Mouse (Mus musculus) G1E (cell line): ENCODE results near the gene Tekt2. TPM values are rescaled to one million over a fixed set of nuclear protein-coding genes. Genes with fewer than 3 reads are reported as not detected.

Source experiments
- ATAC-seq: 2 replicates; pipeline ENCODE4 v1.8.0; 2016; ENCODE audit warnings: mild to moderate bottlenecking; ENCODE audit not compliant: insufficient number of reproducible peaks, poor library complexity, low FRiP score, severe bottlenecking; ENCODE audit errors: extremely low read depth
- DNase-seq: peaks from one replicate; pipeline ENCODE4 v3.0.0; 2012; ENCODE audit warnings: low spot score
- H3K27me3 ChIP-seq: 2 replicates; pipeline ENCODE4 v1.6.1; 2012; ENCODE audit warnings: mild to moderate bottlenecking, low read length, inconsistent platforms; ENCODE audit not compliant: insufficient read depth
- H3K36me3 ChIP-seq: replicated peaks from 2 replicates; pipeline ENCODE3; 2012; ENCODE audit warnings: mild to moderate bottlenecking, inconsistent platforms
- H3K4me1 ChIP-seq: 2 replicates; pipeline ENCODE4 v1.6.1; 2012; ENCODE audit warnings: low read depth, low read length, inconsistent platforms, mixed read lengths; ENCODE audit not compliant: insufficient read depth
- H3K4me3 ChIP-seq: 2 replicates; pipeline ENCODE4 v1.5.1; 2012; ENCODE audit warnings: low read depth, mild to moderate bottlenecking, inconsistent platforms, low read length, moderate library complexity, mixed read lengths
- H3K9me3 ChIP-seq: replicated peaks from 2 replicates; pipeline ENCODE4 v1.6.1; 2012; ENCODE audit warnings: inconsistent platforms
- CTCF ChIP-seq: IDR thresholded peaks from 2 replicates; pipeline ENCODE4 v1.5.1; 2012; ENCODE audit warnings: low read depth, low read length, inconsistent platforms, mixed read lengths
- GATA1 ChIP-seq: IDR thresholded peaks from 2 replicates; pipeline ENCODE4 v1.6.1; 2012; ENCODE audit warnings: borderline replicate concordance, low read length, inconsistent platforms, mixed read lengths
- GATA2 ChIP-seq: IDR thresholded peaks from 2 replicates; pipeline ENCODE4 v1.6.1; 2012; ENCODE audit warnings: low read depth, low read length, inconsistent platforms, borderline replicate concordance
- POLR2AphosphoS5 ChIP-seq: IDR thresholded peaks from 2 replicates; pipeline ENCODE4 v1.6.1; 2012; ENCODE audit warnings: low read depth, low read length, inconsistent platforms; ENCODE audit not compliant: insufficient replicate concordance
- TAL1 ChIP-seq: conservative IDR thresholded peaks from 2 replicates; pipeline ENCODE4 v1.6.1; 2012; ENCODE audit warnings: low read depth, low read length, inconsistent platforms, mixed read lengths
- polyA plus RNA-seq: library from polyadenylated mRNA; stranded (reverse); fragments of >175 nt; gene quantifications from 2 replicates; pipeline ENCODE4 v1.2.3, GENCODE M21; 2012
- total RNA-seq, 2 experiments: library from RNA; stranded (forward) in 1 of 2; stranded (reverse) in 1 of 2; fragments of 200-1000 nt in 1 of 2; fragments of >200 nt in 1 of 2; fragmentation: Nextera tagmentation in 1 of 2; gene quantifications; 2 replicates each; pipeline ENCODE4 v1.2.3; 2014 to 2017

Gene Tekt2
- total and polyA plus RNA-seq, 3 experiments: 0.16 TPM; not detected in 2

DNA sequence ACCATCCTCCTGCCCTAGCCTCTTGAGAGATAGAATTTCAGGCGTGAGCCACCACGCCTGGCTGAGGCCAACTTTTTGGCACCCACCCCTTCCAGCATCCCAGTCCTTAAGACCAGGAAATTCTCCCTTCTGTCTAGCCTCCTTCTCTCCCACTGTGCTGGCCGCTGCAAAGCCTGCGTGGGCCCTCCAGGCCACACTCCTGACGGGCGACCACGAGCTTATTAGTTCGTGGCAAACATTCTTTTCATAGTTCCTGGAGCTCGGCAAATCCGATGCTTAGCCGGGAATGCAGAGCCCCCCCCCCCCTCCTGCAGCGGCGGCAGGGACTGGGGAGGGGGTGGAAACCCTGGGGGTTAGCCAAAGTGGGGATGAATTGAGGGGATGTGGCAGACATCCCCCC lies 34.3 kb downstream of the Tekt2 start:
- Histone ChIP-seq H3K27me3 (peaks cover 27% of the 10 kb centered on the region), H3K4me1 (no peaks in the 10 kb centered on the region), H3K36me3 (no peaks in the 10 kb centered on the region), H3K4me3 (no peak overlapping the region), H3K9me3 (no peaks in the 10 kb centered on the region)
- ATAC-seq (no peak), DNase-seq (no peak)
- no peak for TF ChIP-seq POLR2AphosphoS5
- no peak for TF ChIP-seq GATA2
- TF ChIP-seq GATA1: no peak
- TF ChIP-seq CTCF: no peak
- no peak for TF ChIP-seq TAL1

DNA sequence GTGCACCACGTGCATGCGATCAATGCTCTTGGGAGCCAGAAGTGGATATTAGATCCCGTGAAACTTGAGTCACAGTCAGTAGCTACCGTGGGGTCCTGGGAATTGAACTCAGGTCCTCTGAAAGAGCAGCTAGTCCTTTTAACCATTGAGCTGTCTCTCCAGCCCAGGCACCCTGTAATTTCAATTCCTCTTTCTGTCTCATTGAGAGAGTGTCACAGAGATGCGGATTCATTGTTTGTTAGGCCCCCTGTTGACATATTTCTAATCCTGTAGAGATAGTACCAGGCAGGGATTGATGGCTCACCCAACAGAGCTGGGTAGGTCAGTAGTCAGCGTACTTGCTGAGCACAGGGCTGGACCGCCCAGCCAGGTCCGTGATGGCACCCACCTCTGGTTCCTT lies 35.2 kb downstream of the Tekt2 start:
- H3K27me3 ChIP-seq: peaks cover 25% of the 10 kb centered on the region
- no peak overlapping the region for H3K4me3 ChIP-seq
- H3K9me3 ChIP-seq: no peaks in the 10 kb centered on the region
- no peaks in the 10 kb centered on the region for H3K36me3 ChIP-seq
- TF ChIP-seq TAL1 (no peak), GATA1 (no peak), CTCF (no peak), POLR2AphosphoS5 (no peak), GATA2 (no peak)
- no peaks in the 10 kb centered on the region for H3K4me1 ChIP-seq
- DNase-seq: no peak
- ATAC-seq: no peak

DNA sequence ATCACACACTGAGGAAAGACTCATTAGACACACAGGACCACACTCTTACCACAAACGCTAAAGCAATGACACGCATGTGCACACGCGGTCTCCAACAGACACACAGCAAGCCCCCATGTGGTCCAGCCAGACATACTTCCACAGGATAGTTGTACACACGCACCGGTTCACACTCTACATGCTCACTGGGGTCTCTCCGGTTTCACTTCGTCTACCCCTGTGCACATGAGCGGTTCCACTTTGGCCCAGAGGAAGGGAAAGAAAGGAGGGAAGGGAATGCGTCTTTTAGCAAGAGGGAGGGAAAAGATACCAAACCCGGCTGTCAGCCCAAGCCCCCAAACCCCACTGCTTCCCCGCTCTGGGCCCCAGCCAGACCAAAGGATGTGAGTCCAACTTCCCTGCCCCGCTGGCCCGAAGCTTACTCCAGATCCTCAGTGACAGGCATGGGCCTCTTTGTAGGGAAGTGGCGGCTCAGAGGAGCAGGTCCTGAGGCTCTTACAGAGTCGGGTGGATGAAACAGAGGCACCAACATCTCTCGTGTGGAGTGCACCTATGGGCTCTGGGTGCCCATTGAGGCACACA lies 37.3 kb downstream of the Tekt2 start:
- H3K4me1 ChIP-seq: 0 out of 2 replicates have a peak, but pooled peaks cover 3% of the 10 kb centered on the region
- DNase-seq (no peak), ATAC-seq (no peak)
- TF ChIP-seq CTCF (no peak), TAL1 (no peak), GATA2 (no peak), GATA1 (no peak), POLR2AphosphoS5 (no peak)
- H3K9me3 ChIP-seq: no peaks in the 10 kb centered on the region
- H3K4me3 ChIP-seq: no peak overlapping the region
- H3K36me3 ChIP-seq: no peaks in the 10 kb centered on the region
- H3K27me3 ChIP-seq: peaks cover 35% of the 10 kb centered on the region

DNA sequence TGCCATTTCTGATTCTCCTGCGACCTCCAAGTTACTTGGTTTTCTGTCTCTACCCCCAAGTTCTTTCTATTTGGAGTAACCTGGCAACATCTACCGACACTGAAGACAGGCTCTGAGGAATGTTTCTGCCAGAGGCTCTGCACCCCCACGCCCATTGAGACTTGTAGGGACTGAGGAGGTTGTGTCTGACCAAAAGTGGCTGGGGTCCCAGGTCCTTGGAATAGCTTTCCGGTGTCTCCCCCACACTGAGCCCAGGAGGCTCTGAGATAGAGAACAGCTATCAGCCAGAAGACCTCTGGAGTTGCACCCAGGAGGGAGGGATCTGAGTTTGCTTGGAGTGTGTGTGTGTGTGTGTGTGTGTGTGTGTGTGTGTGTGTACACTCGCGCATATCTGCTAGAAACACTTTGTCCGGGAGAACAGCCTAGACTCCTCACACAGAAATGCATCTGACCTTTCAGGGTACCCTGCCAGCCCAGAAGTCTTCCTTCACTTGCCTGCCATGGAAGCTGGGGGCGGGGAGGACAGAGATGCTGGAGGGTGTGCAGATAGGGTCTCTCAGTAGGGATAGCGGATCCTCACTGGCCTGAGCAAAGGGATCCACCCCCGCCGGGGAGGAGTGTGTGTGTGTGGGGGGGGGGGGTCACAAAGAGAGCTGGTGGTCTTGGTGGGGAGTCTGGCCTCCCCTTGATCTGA lies 38.0 kb downstream of the Tekt2 start:
- no peak for ATAC-seq
- H3K27me3 ChIP-seq: peaks cover 38% of the 10 kb centered on the region

DNA sequence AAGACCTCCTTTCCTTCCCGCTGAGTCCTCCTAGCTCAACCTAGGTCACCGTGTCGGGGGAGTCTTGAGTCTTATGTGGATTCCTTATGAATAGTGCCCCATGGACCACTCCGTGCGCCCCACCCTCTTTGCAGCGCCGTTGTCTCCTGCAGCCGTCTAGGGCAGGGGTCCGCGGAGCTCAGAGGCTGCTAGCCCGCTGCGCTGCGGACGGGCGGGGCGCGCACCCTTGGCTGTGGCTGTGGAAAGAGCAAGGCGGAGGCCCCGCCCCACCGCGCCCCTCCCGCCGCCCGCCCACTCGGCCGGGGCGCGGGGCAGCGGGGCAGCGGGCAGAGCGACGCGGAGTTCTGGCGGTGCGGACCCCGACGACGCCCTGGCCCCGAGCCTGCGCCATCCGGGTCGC lies 39.0 kb downstream of the Tekt2 start, which contains the start of gene Col8a2:
Gene Col8a2, plus strand, starts transcription at position 302 of the 400 bp plus-strand sequence.
- Histone ChIP-seq H3K36me3 (no peaks in the 10 kb centered on the region), H3K4me1 (0 out of 2 replicates have a peak, but pooled peaks cover 3% of the 10 kb centered on the region), H3K4me3 (no peak within 1 kb of the TSS), H3K27me3 (peaks cover 41% of the 10 kb centered on the region), H3K9me3 (no peaks in the 10 kb centered on the region)
- no peak for DNase-seq
- ATAC-seq: no peak
- TF ChIP-seq GATA1: no peak
- no peak for TF ChIP-seq POLR2AphosphoS5
- no peak for TF ChIP-seq CTCF
- no peak for TF ChIP-seq GATA2
- no peak for TF ChIP-seq TAL1

More for the DNA sequence above, 38.0 kb downstream of the Tekt2 start:
- H3K4me3 ChIP-seq: no peak overlapping the region
- DNase-seq: no peak
- no peak for TF ChIP-seq GATA1
- no peak for TF ChIP-seq TAL1
- TF ChIP-seq CTCF: no peak
- no peak for TF ChIP-seq POLR2AphosphoS5
- no peak for TF ChIP-seq GATA2
- no peaks in the 10 kb centered on the region for H3K36me3 ChIP-seq
- H3K4me1 ChIP-seq: 0 out of 2 replicates have a peak, but pooled peaks cover 3% of the 10 kb centered on the region
- H3K9me3 ChIP-seq: no peaks in the 10 kb centered on the region

DNA sequence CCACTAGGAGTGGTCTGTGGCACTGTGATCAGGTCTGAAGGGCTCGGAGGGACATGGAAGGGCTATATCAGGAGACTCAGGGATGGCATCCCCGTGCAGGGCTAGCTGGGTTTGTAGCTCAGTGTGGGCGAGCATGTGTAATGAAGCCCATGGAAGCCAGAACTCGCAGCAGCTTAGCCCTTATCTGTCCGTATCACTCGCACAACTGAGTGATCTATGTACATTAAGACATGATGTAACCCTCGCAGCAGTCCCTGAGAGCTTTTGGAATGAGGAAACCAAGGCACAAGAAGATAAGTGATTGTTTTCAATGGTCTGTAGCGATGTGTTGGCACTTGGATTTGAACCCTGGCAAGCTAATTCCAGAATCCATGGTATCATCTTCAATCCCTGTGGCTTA lies 41.9 kb downstream of the Tekt2 start:
- ATAC-seq: no peak
- Histone ChIP-seq H3K4me3 (no peak overlapping the region), H3K9me3 (no peaks in the 10 kb centered on the region), H3K27me3 (peaks cover 39% of the 10 kb centered on the region), H3K4me1 (0 out of 2 replicates have a peak, but pooled peaks cover 3% of the 10 kb centered on the region), H3K36me3 (no peaks in the 10 kb centered on the region)
- DNase-seq: no peak
- TF ChIP-seq POLR2AphosphoS5 (no peak), CTCF (no peak), GATA1 (no peak), TAL1 (no peak)

DNA sequence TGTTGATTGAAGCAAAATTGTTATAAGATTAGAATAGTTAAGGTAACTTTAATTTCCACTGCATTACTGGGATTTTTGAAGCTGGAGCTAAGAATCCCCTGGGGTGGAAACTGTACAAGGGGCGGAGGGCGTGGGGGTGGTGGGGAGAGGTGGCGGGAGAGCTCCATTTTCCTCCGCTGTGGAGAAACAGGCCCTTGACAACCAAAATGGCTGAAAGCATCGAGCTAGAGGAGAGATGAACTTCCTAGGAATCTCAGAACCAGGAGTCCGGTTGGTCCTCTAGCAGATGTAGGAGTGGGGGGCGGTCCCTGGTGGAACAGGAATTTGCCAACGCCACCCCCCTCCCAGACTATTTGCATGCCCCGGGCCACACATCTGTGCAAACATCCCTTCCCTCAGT lies 43.8 kb downstream of the Tekt2 start:
- DNase-seq: no peak
- ATAC-seq: no peak
- no peak for TF ChIP-seq TAL1
- Histone ChIP-seq H3K4me1 (peaks cover 9% of the 10 kb centered on the region), H3K4me3 (no peak overlapping the region), H3K27me3 (peaks cover 28% of the 10 kb centered on the region), H3K36me3 (peaks cover 3% of the 10 kb centered on the region), H3K9me3 (no peaks in the 10 kb centered on the region)
